Mouse (Mus musculus) cerebellum, adult 2 months (tissue): Measurements from ENCODE around the gene Vmn1r188. TPM values are rescaled to one million over a fixed set of nuclear protein-coding genes. Genes with fewer than 3 reads are reported as not detected.
"Not testable (repeated sequence)": the region's sequence is repeated elsewhere in the genome, so short reads cannot be mapped to it uniquely, and the experiment has no call there.

Experiments
- DNase-seq, 2 experiments: peaks; one replicate each; pipeline ENCODE4 v3.0.0; 2021
- H3K27ac ChIP-seq: fragments of 200-500 bp; 2 replicates; pipeline ENCODE4 v1.5.1; 2012; ENCODE audit warnings: low read length, control low read depth, inconsistent platforms; ENCODE audit not compliant: insufficient read depth
- H3K27me3 ChIP-seq: fragments of 200-500 bp; 2 replicates; pipeline ENCODE4 v1.6.1; 2012; ENCODE audit warnings: inconsistent platforms, mild to moderate bottlenecking, low read length, moderate library complexity; ENCODE audit not compliant: control insufficient read depth, insufficient read depth
- H3K4me1 ChIP-seq: fragments of 200-500 bp; 2 replicates; pipeline ENCODE4 v1.6.1; 2011; ENCODE audit warnings: low read length; ENCODE audit not compliant: control insufficient read depth, insufficient read depth
- H3K4me3 ChIP-seq: fragments of 200-500 bp; replicated peaks from 2 replicates; pipeline ENCODE3; 2011; ENCODE audit warnings: mild to moderate bottlenecking, low read depth, low read length, control low read depth; ENCODE audit not compliant: insufficient read depth
- CTCF ChIP-seq: fragments of 200-500 bp; IDR thresholded peaks from 2 replicates; pipeline ENCODE4 v1.5.1; 2011; ENCODE audit warnings: low read depth, mild to moderate bottlenecking, control low read depth, low read length, moderate library complexity, borderline replicate concordance; ENCODE audit not compliant: insufficient read depth
- POLR2A ChIP-seq: fragments of 200-500 bp; IDR thresholded peaks from 2 replicates; pipeline ENCODE4 v1.6.1; 2011; ENCODE audit warnings: low read length, control low read depth, borderline replicate concordance; ENCODE audit not compliant: insufficient read depth
- WGBS: fragments of 180-500 bp; shearing (Covaris S2); methylation state at CpG from one replicate; pipeline ENCODE4 v1.1.7; 2018; 5-methylcytosine and 5-hydroxymethylcytosine counted together
- polyA plus RNA-seq: library from polyadenylated mRNA; depleted of rRNA; stranded (reverse); fragments of >200 nt; gene quantifications from 2 replicates; pipeline ENCODE4 v1.2.3, GENCODE M21; 2012; rRNA removed

The Vmn1r188 gene
- polyA plus RNA-seq, 1 experiment: not detected

DNA sequence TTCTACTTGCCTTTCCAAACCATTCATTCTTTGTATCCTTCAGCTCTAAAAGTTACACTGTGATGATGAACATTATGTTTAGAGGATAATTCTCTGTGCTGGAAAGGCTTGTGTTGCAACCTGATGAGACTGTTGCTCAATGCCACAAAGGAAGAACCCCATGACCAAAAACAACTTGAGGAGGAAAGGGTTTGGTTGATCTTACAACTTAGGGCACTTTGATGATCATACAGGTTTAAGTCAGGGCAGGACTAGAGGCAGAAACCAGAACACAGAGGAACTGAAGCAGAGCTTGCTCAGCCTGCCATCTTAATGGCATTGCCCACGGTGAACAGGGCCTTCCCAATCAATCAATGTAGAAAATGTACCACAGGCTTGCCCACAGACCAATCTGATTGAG, 22.8 kb upstream of the Vmn1r188 start:
- no peak overlapping the region for H3K27ac ChIP-seq
- no peak for TF ChIP-seq CTCF
- TF ChIP-seq POLR2A: no peak
- H3K27me3 ChIP-seq: no peaks in the 10 kb centered on the region
- H3K4me3 ChIP-seq: no peak overlapping the region
- WGBS: 77% methylated on average over 1 of the region's 1 CpGs
- H3K4me1 ChIP-seq: no peaks in the 10 kb centered on the region
- DNase-seq: no peak

DNA sequence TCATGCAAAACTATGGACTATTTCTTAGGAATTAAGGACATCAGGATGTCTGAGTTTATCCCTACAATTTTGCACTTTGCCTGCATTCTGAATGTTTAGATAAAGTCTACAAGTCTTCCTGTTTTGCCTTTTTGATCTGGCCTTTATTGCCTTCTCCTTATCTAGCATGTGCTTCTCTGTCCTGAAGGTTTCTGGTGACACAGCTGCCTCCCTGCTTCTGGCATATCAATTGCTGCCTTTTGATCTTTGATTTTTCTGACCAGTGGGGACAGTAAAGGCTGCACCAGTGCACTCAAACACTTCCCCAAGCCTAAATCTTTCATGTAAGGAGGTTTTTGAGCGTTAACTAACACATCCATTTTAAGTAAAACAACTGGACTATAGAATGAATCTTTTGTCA, 20.8 kb upstream of the Vmn1r188 start:
- Histone ChIP-seq H3K27ac (no peak overlapping the region), H3K4me1 (no peaks in the 10 kb centered on the region), H3K4me3 (no peak overlapping the region), H3K27me3 (no peaks in the 10 kb centered on the region)
- TF ChIP-seq CTCF (no peak), POLR2A (no peak)
- WGBS: 68% methylated on average over 1 of the region's 1 CpGs
- no peak for DNase-seq

- not testable (repeated sequence) for H3K4me1 ChIP-seq, H3K4me3 ChIP-seq, DNase-seq, H3K27me3 ChIP-seq, H3K27ac ChIP-seq
- 72% methylated on average over 2 of the region's 2 CpGs for WGBS
Observed at GRCm38 (mm10) chr13:22105724-22106123, 21.5 kb downstream of the Vmn1r188 start, which contains the start of gene Vmn1r189. Vmn1r189 (minus strand) TSS chr13:22105824.

GRCm38 (mm10) chr13:22136495-22137293, 52.5 kb downstream of the Vmn1r188 start:
- H3K4me1 ChIP-seq, H3K27ac ChIP-seq, DNase-seq, H3K4me3 ChIP-seq, H3K27me3 ChIP-seq: not testable (repeated sequence)
- WGBS: 69% methylated on average over 5 of the region's 5 CpGs

Other genes with a start within 250 kb of the Vmn1r188 start
- 0.95 and 1.0 TPM in 2 replicates for gene Zfp184, start 139.3 kb upstream of the Vmn1r188 start, polyA plus RNA-seq
- not detected in 2 replicates for gene Pom121l2, start 103.2 kb upstream of the Vmn1r188 start, polyA plus RNA-seq
- gene Prss16, start 74.7 kb upstream of the Vmn1r188 start, polyA plus RNA-seq: 0.36 and 1.1 TPM in 2 replicates
- not detected in 2 replicates for gene Hist1h2ah, start 48.9 kb upstream of the Vmn1r188 start, polyA plus RNA-seq
- 0.34 TPM in 1 of 2 replicates, not detected in the other for gene Hist1h2bk, start 48.6 kb upstream of the Vmn1r188 start, polyA plus RNA-seq
- 8.8 and 9.8 TPM in 2 replicates for gene Hist1h4i, start 43.1 kb upstream of the Vmn1r188 start, polyA plus RNA-seq
- 0.60 and 1.1 TPM in 2 replicates for gene Hist1h2ag, start 41.5 kb upstream of the Vmn1r188 start, polyA plus RNA-seq
- gene Hist1h2bj, start 41.2 kb upstream of the Vmn1r188 start, polyA plus RNA-seq: 0.97 and 1.5 TPM in 2 replicates
- gene Vmn1r189, start 21.4 kb downstream of the Vmn1r188 start, polyA plus RNA-seq: not detected in 2 replicates
- gene Vmn1r191, start 99.5 kb downstream of the Vmn1r188 start, polyA plus RNA-seq: not detected in 2 replicates
- gene Vmn1r192, start 106.7 kb downstream of the Vmn1r188 start, polyA plus RNA-seq: not detected in 2 replicates
- not detected in 2 replicates for gene Vmn1r193, start 138.7 kb downstream of the Vmn1r188 start, polyA plus RNA-seq
- gene Vmn1r194, start 159.8 kb downstream of the Vmn1r188 start, polyA plus RNA-seq: not detected in 2 replicates
- gene Vmn1r195, start 186.1 kb downstream of the Vmn1r188 start, polyA plus RNA-seq: not detected in 2 replicates
- not detected in 2 replicates for gene Vmn1r196, start 205.5 kb downstream of the Vmn1r188 start, polyA plus RNA-seq
- gene Vmn1r197, start 240.1 kb downstream of the Vmn1r188 start, polyA plus RNA-seq: not detected in 2 replicates